Mouse (Mus musculus) testis, adult 2 months (tissue): Measurements from ENCODE around the gene Gm49358.

Experiments
- CTCF ChIP-seq: fragments of 200-500 bp; IDR thresholded peaks from 2 replicates; pipeline ENCODE4 v1.5.1; 2012; ENCODE audit warnings: low read depth, mild to moderate bottlenecking, inconsistent platforms, low read length, moderate library complexity; ENCODE audit not compliant: control insufficient read depth, insufficient read depth, insufficient replicate concordance
- POLR2A ChIP-seq: fragments of 200-500 bp; IDR thresholded peaks from 2 replicates; pipeline ENCODE4 v1.6.1; 2012; ENCODE audit warnings: low read depth, mild to moderate bottlenecking, inconsistent platforms, low read length, moderate library complexity; ENCODE audit not compliant: control insufficient read depth

GRCm38 (mm10) chr10:86727548-86727980, 36.2 kb upstream of the Gm49358 start:
- TF ChIP-seq CTCF (no peak), POLR2A (no peak)
